Mouse (Mus musculus): ENCODE results near the gene Arhgef16. TPM values are rescaled to one million over a fixed set of nuclear protein-coding genes. Genes with fewer than 3 reads are reported as not detected.

Gene Arhgef16
- polyA plus RNA-seq, 1 experiment = 1.1 TPM

DNA sequence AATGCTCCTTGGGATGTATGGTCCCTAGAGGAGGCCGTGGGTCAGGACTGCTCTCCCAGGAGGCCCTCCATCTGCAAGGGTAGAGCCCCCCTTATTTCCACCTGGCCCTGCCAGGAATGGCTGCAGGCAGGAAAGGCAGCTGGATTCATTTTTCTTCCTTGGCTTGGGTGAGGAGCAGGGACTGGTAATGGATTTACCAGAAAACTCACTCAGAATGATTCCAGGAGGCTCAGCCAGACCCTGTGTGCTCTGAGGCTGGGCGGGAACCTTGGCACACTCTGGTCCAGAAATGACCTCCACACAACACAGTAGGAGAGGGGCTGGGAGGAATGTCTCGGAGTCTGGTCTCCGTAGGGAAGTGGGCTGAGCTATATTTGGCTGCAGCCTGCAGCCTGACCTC lies 69.2 kb downstream of the Arhgef16 start:
- no peak for DNase-seq (ENCODE audit: low read depth in 1 of 2, low spot score in 2 of 2)
- Histone ChIP-seq H3K27me3 (ENCODE audit: control insufficient read depth, insufficient read depth, low read length) (no peaks in the 10 kb centered on the region), H3K4me3 (ENCODE audit: extremely low read depth, insufficient read depth, insufficient read length) (no peak overlapping the region), H3K27ac (ENCODE audit: insufficient read depth, low read length) (no peak overlapping the region), H3K36me3 (ENCODE audit: control insufficient read depth, insufficient read depth, low read length) (no peaks in the 10 kb centered on the region), H3K4me1 (ENCODE audit: control insufficient read depth, insufficient read depth, insufficient read length) (no peaks in the 10 kb centered on the region)
- TF ChIP-seq POLR2A (IDR thresholded peaks at IDR 0.05; ENCODE audit: low read depth, low read length) (no peak), CTCF (IDR thresholded peaks at IDR 0.05; ENCODE audit: extremely low read depth, insufficient read depth, insufficient read length, insufficient replicate concordance) (no peak)
- WGBS = 76% methylated on average over 4 of the region's 4 CpGs

DNA sequence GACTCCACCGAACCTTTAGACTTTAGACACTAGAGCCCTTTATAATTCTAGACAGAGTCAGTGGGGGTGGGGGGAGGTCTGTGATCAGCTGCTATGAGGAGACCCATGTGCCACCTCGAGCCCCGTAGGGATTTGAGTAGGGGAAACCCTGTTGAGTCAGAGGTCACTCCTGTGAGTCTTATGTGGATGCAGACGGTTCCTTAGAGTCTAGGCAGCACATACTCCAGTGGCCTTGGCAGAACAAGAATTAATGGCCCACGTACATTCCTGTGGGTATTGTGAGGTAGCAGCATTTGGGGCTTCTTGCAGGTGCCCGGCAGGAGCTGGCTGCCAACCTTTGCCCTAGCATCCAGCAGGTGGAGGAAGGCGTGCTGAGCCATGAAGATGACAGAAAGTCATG lies 70.1 kb downstream of the Arhgef16 start:
- H3K27ac ChIP-seq (ENCODE audit: insufficient read depth, low read length) = no peak overlapping the region
- H3K4me3 ChIP-seq (ENCODE audit: extremely low read depth, insufficient read depth, insufficient read length) = no peak overlapping the region
- H3K27me3 ChIP-seq (ENCODE audit: control insufficient read depth, insufficient read depth, low read length) = no peaks in the 10 kb centered on the region
- TF ChIP-seq CTCF (IDR thresholded peaks at IDR 0.05; ENCODE audit: extremely low read depth, insufficient read depth, insufficient read length, insufficient replicate concordance) = no peak
- no peak for TF ChIP-seq POLR2A (IDR thresholded peaks at IDR 0.05; ENCODE audit: low read depth, low read length)
- no peaks in the 10 kb centered on the region for H3K4me1 ChIP-seq (ENCODE audit: control insufficient read depth, insufficient read depth, insufficient read length)
- DNase-seq (ENCODE audit: low read depth in 1 of 2, low spot score in 2 of 2) = no peak
- WGBS = 74% methylated on average over 7 of the region's 7 CpGs
- H3K36me3 ChIP-seq (ENCODE audit: control insufficient read depth, insufficient read depth, low read length) = no peaks in the 10 kb centered on the region

DNA sequence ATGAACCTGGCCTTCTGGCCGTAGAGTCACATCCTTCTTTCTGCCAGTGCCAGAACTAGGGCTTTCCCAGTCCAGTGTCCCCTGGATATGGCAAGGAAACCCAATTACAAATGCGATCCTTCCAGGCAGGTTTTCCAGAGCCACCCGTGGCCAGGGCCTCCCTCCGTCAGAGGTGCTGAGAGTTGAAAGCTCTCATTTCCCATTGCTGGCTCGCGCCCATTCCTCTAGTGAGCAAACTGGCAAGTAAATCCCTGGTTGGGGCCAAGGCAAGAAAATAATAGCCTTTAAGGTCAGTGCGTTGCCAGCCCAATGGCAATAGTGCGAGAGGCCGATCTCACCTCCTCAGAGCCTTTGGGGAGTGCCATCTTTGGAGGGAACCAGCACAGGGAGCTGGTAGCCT lies 71.9 kb downstream of the Arhgef16 start:
- 95% methylated on average over 9 of the region's 9 CpGs for WGBS
- H3K4me3 ChIP-seq (ENCODE audit: extremely low read depth, insufficient read depth, insufficient read length) = no peak overlapping the region
- no peak for DNase-seq (ENCODE audit: low read depth in 1 of 2, low spot score in 2 of 2)
- no peaks in the 10 kb centered on the region for H3K36me3 ChIP-seq (ENCODE audit: control insufficient read depth, insufficient read depth, low read length)
- no peaks in the 10 kb centered on the region for H3K4me1 ChIP-seq (ENCODE audit: control insufficient read depth, insufficient read depth, insufficient read length)
- H3K27ac ChIP-seq (ENCODE audit: insufficient read depth, low read length) = no peak overlapping the region
- no peak for TF ChIP-seq CTCF (IDR thresholded peaks at IDR 0.05; ENCODE audit: extremely low read depth, insufficient read depth, insufficient read length, insufficient replicate concordance)
- no peak for TF ChIP-seq POLR2A (IDR thresholded peaks at IDR 0.05; ENCODE audit: low read depth, low read length)
- H3K27me3 ChIP-seq (ENCODE audit: control insufficient read depth, insufficient read depth, low read length) = no peaks in the 10 kb centered on the region

Other genes starting within 250 kb of the Arhgef16 start
- 0.25 and 0.34 TPM in 2 replicates for gene Trp73, start 161.5 kb downstream of the Arhgef16 start, polyA plus RNA-seq (2012; rRNA removed)
- gene Wrap73, start 159.3 kb downstream of the Arhgef16 start, polyA plus RNA-seq (2012; rRNA removed) = 24.7 and 31.7 TPM in 2 replicates
- 143 and 179 TPM in 2 replicates for gene Tprgl, start 141.0 kb downstream of the Arhgef16 start, polyA plus RNA-seq (2012; rRNA removed)
- 6.8 and 7.4 TPM in 2 replicates for gene Megf6, start 130.9 kb downstream of the Arhgef16 start, polyA plus RNA-seq (2012; rRNA removed)
- not detected in 2 replicates for gene B230104I21Rik, start 34.5 kb upstream of the Arhgef16 start, polyA plus RNA-seq (2012; rRNA removed)

Data from spleen, adult 2 months (tissue).